Mouse (Mus musculus) lung, embryonic 14.5 days (tissue): ENCODE data around the gene Rere. TPM values are rescaled to one million over a fixed set of nuclear protein-coding genes. Genes with fewer than 3 reads are reported as not detected.

Experiments
- ATAC-seq: fragments of 200-750 bp; cut with Nextera tagmentation; 2 replicates; pipeline ENCODE4 v1.8.0; 2017; ENCODE audit warnings: mild to moderate bottlenecking, moderate TSS enrichment, moderate library complexity; ENCODE audit not compliant: insufficient read depth
- DNase-seq: peaks from one replicate; pipeline ENCODE4 v3.0.0-alpha.2; 2015
- H3K27ac ChIP-seq: fragments of 300-500 bp; sonication (generic); 2 replicates; pipeline ENCODE4 v1.5.1; 2014; ENCODE audit warnings: low read depth, mild to moderate bottlenecking, moderate library complexity
- H3K27me3 ChIP-seq: fragments of 300-500 bp; sonication (generic); 2 replicates; pipeline ENCODE4 v1.6.1; 2014; ENCODE audit warnings: low read length, control low read depth; ENCODE audit not compliant: insufficient read depth
- H3K36me3 ChIP-seq: fragments of 300-500 bp; sonication (generic); 2 replicates; pipeline ENCODE4 v1.6.1; 2014; ENCODE audit warnings: control low read depth; ENCODE audit not compliant: insufficient read depth
- H3K4me1 ChIP-seq: fragments of 300-500 bp; sonication (generic); 2 replicates; pipeline ENCODE4 v1.6.1; 2014; ENCODE audit warnings: antibody characterized with exemption, control low read depth; ENCODE audit not compliant: insufficient read depth
- H3K4me2 ChIP-seq: fragments of 300-500 bp; sonication (generic); 2 replicates; pipeline ENCODE4 v1.6.1; 2014; ENCODE audit warnings: mild to moderate bottlenecking
- H3K4me3 ChIP-seq: fragments of 300-500 bp; sonication (generic); 2 replicates; pipeline ENCODE4 v1.5.1; 2014; ENCODE audit warnings: low read depth, low read length
- H3K9ac ChIP-seq: fragments of 300-500 bp; sonication (generic); 2 replicates; pipeline ENCODE4 v1.6.1; 2014
- H3K9me3 ChIP-seq: fragments of 300-500 bp; sonication (generic); 2 replicates; pipeline ENCODE4 v1.6.1; 2016; ENCODE audit warnings: low read depth, low read length, control low read depth
- CTCF ChIP-seq: IDR thresholded peaks from 2 replicates; pipeline ENCODE4 v1.5.1; 2016; ENCODE audit warnings: antibody characterized with exemption, low read depth
- WGBS: fragments of 180-500 bp; shearing (Covaris S2); extraction: QIAGEN DNeasy Blood & Tissue Kit; methylation state at CpG from one replicate; pipeline ENCODE4 v1.1.7; 2014; 5-methylcytosine and 5-hydroxymethylcytosine counted together
- polyA plus RNA-seq: library from polyadenylated mRNA; unstranded; fragments of >200 nt; fragmentation: Nextera tagmentation; extraction: Ambion mirVana; gene quantifications from 2 replicates; pipeline ENCODE4 v1.2.1, GENCODE M21; 2014

Gene Rere
- polyA plus RNA-seq, 1 experiment from 2014 or later: 41.5 TPM

- Histone ChIP-seq H3K36me3 (no peaks in the 10 kb centered on the region; the same call in 1 of the 2 replicates), H3K27me3 (no peaks in the 10 kb centered on the region), H3K27ac (no peak overlapping the region), H3K9ac (no peak overlapping the region), H3K4me1 (peaks cover 9% of the 10 kb centered on the region), H3K4me3 (no peak overlapping the region), H3K9me3 (no peaks in the 10 kb centered on the region), H3K4me2 (no peak overlapping the region)
- DNase-seq (no peak), ATAC-seq (no peak)
- TF ChIP-seq CTCF: no peak
- WGBS: 33% methylated on average over 1 of the region's 1 CpGs
Observed at GRCm38 (mm10) chr4:150557976-150558375, 276.5 kb downstream of the Rere start.

- TF ChIP-seq CTCF: no peak
- no peaks in the 10 kb centered on the region for H3K9me3 ChIP-seq
- ATAC-seq: no peak
- H3K36me3 ChIP-seq: no peaks in the 10 kb centered on the region; the same call in 1 of the 2 replicates
- peaks cover 9% of the 10 kb centered on the region for H3K4me1 ChIP-seq
- H3K9ac ChIP-seq: no peak overlapping the region
- no peak overlapping the region for H3K27ac ChIP-seq
- no peaks in the 10 kb centered on the region for H3K27me3 ChIP-seq
- WGBS: 68% methylated on average over 3 of the region's 3 CpGs
- H3K4me2 ChIP-seq: no peak overlapping the region
- no peak for DNase-seq
- H3K4me3 ChIP-seq: no peak overlapping the region
Observed at GRCm38 (mm10) chr4:150559514-150559913, 278.1 kb downstream of the Rere start.

- Histone ChIP-seq H3K27me3 (no peaks in the 10 kb centered on the region), H3K9ac (no peak overlapping the region), H3K36me3 (peaks cover 5% of the 10 kb centered on the region), H3K4me3 (no peak overlapping the region), H3K4me1 (no peaks in the 10 kb centered on the region; the same call in 1 of the 2 replicates), H3K27ac (no peak overlapping the region), H3K4me2 (no peak overlapping the region), H3K9me3 (no peaks in the 10 kb centered on the region)
- no peak for TF ChIP-seq CTCF
- ATAC-seq: no peak
- no peak for DNase-seq
- WGBS: 61% methylated on average over 5 of the region's 5 CpGs
Observed at GRCm38 (mm10) chr4:150563281-150563680, 281.8 kb downstream of the Rere start.

- Histone ChIP-seq H3K27me3 (no peaks in the 10 kb centered on the region), H3K4me2 (no peak overlapping the region), H3K36me3 (peaks cover 5% of the 10 kb centered on the region), H3K4me1 (peaks cover 7% of the 10 kb centered on the region; the same call in 1 of the 2 replicates), H3K9me3 (no peaks in the 10 kb centered on the region), H3K4me3 (no peak overlapping the region), H3K9ac (no peak overlapping the region), H3K27ac (no peak overlapping the region)
- ATAC-seq: no peak
- WGBS: 76% methylated on average over 6 of the region's 6 CpGs
- DNase-seq: no peak
- TF ChIP-seq CTCF: no peak
Observed at GRCm38 (mm10) chr4:150566193-150566592, 284.7 kb downstream of the Rere start.

GRCm38 (mm10) chr4:150568318-150569134 lies 287.1 kb downstream of the Rere start:
- ATAC-seq (peak; percentile 36), DNase-seq (no peak)
- peak overlapping the region; percentile 93 for H3K9ac ChIP-seq
- no peaks in the 10 kb centered on the region for H3K27me3 ChIP-seq
- H3K36me3 ChIP-seq: peaks cover 17% of the 10 kb centered on the region
- no peaks in the 10 kb centered on the region for H3K9me3 ChIP-seq
- H3K4me3 ChIP-seq: peak overlapping the region; percentile 85
- TF ChIP-seq CTCF: no peak
- WGBS: 24% methylated on average over 9 of the region's 9 CpGs
- H3K4me2 ChIP-seq: peak overlapping the region; percentile 78
- H3K27ac ChIP-seq: peak overlapping the region; percentile 96
- peaks cover 12% of the 10 kb centered on the region; the same call in 1 of the 2 replicates for H3K4me1 ChIP-seq

GRCm38 (mm10) chr4:150569135-150569833 lies 287.8 kb downstream of the Rere start:
- peak; percentile 86 for DNase-seq
- no peak for TF ChIP-seq CTCF
- Histone ChIP-seq H3K4me2 (peak overlapping the region; percentile 78), H3K36me3 (peaks cover 17% of the 10 kb centered on the region), H3K4me1 (peaks cover 12% of the 10 kb centered on the region; the same call in 1 of the 2 replicates), H3K4me3 (peak overlapping the region; percentile 85), H3K27me3 (no peaks in the 10 kb centered on the region), H3K27ac (peak overlapping the region; percentile 96), H3K9me3 (no peaks in the 10 kb centered on the region), H3K9ac (peak overlapping the region; percentile 93)
- WGBS: under 1% methylated on average over 67 of the region's 73 CpGs
- ATAC-seq: peak; percentile 89

- WGBS: under 1% methylated on average over 27 of the region's 27 CpGs
- H3K9ac ChIP-seq: peak overlapping the region; percentile 93
- peaks cover 16% of the 10 kb centered on the region for H3K4me1 ChIP-seq
- H3K36me3 ChIP-seq: peaks cover 23% of the 10 kb centered on the region
- no peak; the same call in 1 of the 2 replicates for TF ChIP-seq CTCF
- H3K9me3 ChIP-seq: no peaks in the 10 kb centered on the region
- H3K27me3 ChIP-seq: no peaks in the 10 kb centered on the region
- H3K4me2 ChIP-seq: peak overlapping the region; percentile 78
- H3K4me3 ChIP-seq: peak overlapping the region; percentile 85
- H3K27ac ChIP-seq: peak overlapping the region; percentile 96
- DNase-seq (peak; percentile 72), ATAC-seq (peak; percentile 28; the same call in 1 of the 2 replicates)
Observed at GRCm38 (mm10) chr4:150569834-150570571, 288.6 kb downstream of the Rere start.
